Mouse (Mus musculus) spleen, postnatal 36 days (tissue): Measurements from ENCODE around the gene Ptgir.
A peak's percentile ranks its signal among the peaks of the same experiment; 100 is the strongest.

Source experiments
- DNase-seq, 2 experiments: peaks; one replicate each; pipeline ENCODE4 v3.0.0; 2022; ENCODE audit warnings: low spot score in 2 of 2, mixed read lengths in 1 of 2

Ptgir gene

GRCm38 (mm10) chr7:16891641-16892351 is 14.5 kb upstream of the Ptgir start, which contains the start of gene Gng8:
Gng8 (plus strand) TSS chr7:16891786.
- DNase-seq: peak; percentile 75 to 82

- DNase-seq: no peak
Measured at GRCm38 (mm10) chr7:16892352-16892730, 13.9 kb upstream of the Ptgir start.

- no peak for DNase-seq
Measured at GRCm38 (mm10) chr7:16893612-16894011, 12.7 kb upstream of the Ptgir start.

- no peak for DNase-seq
Measured at GRCm38 (mm10) chr7:16894279-16894678, 12.0 kb upstream of the Ptgir start.

- DNase-seq: peak; percentile 54 to 63
Measured at GRCm38 (mm10) chr7:16895000-16895399, 11.3 kb upstream of the Ptgir start.

GRCm38 (mm10) chr7:16895511-16895910 is 10.8 kb upstream of the Ptgir start:
- no peak for DNase-seq

GRCm38 (mm10) chr7:16900526-16900925 is 5.8 kb upstream of the Ptgir start:
- no peak for DNase-seq

GRCm38 (mm10) chr7:16903439-16903955 is 2.8 kb upstream of the Ptgir start:
- no peak for DNase-seq

- no peak for DNase-seq
Measured at GRCm38 (mm10) chr7:16904120-16904675, 2.1 kb upstream of the Ptgir start.

GRCm38 (mm10) chr7:16905491-16906021 is 734 bp upstream of the Ptgir start:
- DNase-seq: no peak

GRCm38 (mm10) chr7:16906889-16907559 is 734 bp downstream of the Ptgir start:
- no peak for DNase-seq

GRCm38 (mm10) chr7:16907842-16908241 is 1.6 kb downstream of the Ptgir start:
- DNase-seq: no peak

- DNase-seq: no peak
Measured at GRCm38 (mm10) chr7:16908367-16908766, 2.1 kb downstream of the Ptgir start.

- no peak for DNase-seq
Measured at GRCm38 (mm10) chr7:16908859-16909258, 2.6 kb downstream of the Ptgir start.

- DNase-seq: no peak
Measured at GRCm38 (mm10) chr7:16909909-16910308, 3.6 kb downstream of the Ptgir start.

GRCm38 (mm10) chr7:16911904-16912303 is 5.6 kb downstream of the Ptgir start:
- no peak for DNase-seq

GRCm38 (mm10) chr7:16912360-16912759 is 6.1 kb downstream of the Ptgir start:
- no peak for DNase-seq

GRCm38 (mm10) chr7:16913806-16914452 is 7.6 kb downstream of the Ptgir start:
- peak; percentile 53 to 67 for DNase-seq

- no peak for DNase-seq
Measured at GRCm38 (mm10) chr7:16914453-16915343, 8.4 kb downstream of the Ptgir start.

- DNase-seq: no peak
Measured at GRCm38 (mm10) chr7:16915461-16916340, 9.4 kb downstream of the Ptgir start.
